Mouse (Mus musculus) lung, adult 2 months (tissue): Measurements from ENCODE around the gene Pde2a. TPM values are rescaled to one million over a fixed set of nuclear protein-coding genes. Genes with fewer than 3 reads are reported as not detected.
A peak's percentile ranks its signal among the peaks of the same experiment; 100 is the strongest.

ENCODE experiments used
- DNase-seq: peaks from one replicate; pipeline ENCODE4 v3.0.0; 2022
- H3K4me1 ChIP-seq: fragments of 200-500 bp; 2 replicates; pipeline ENCODE4 v1.6.1; 2011; ENCODE audit warnings: low read length; ENCODE audit not compliant: control insufficient read depth, insufficient read depth
- H3K4me3 ChIP-seq: fragments of 200-500 bp; replicated peaks from 2 replicates; pipeline ENCODE3; 2011; ENCODE audit warnings: low read depth, mild to moderate bottlenecking, control low read depth, low read length; ENCODE audit errors: extremely low read depth
- CTCF ChIP-seq: fragments of 200-500 bp; IDR thresholded peaks from 2 replicates; pipeline ENCODE4 v1.5.1; 2011; ENCODE audit warnings: mild to moderate bottlenecking, low read length, control low read depth; ENCODE audit not compliant: insufficient read depth
- POLR2A ChIP-seq: fragments of 200-500 bp; IDR thresholded peaks from 2 replicates; pipeline ENCODE4 v1.6.1; 2011; ENCODE audit warnings: low read depth, mild to moderate bottlenecking, control low read depth, low read length, borderline replicate concordance; ENCODE audit errors: extremely low read depth
- WGBS: fragments of 180-500 bp; shearing (Covaris S2); methylation state at CpG from one replicate; pipeline ENCODE4 v1.1.7; 2018; 5-methylcytosine and 5-hydroxymethylcytosine counted together
- polyA plus RNA-seq: library from polyadenylated mRNA; depleted of rRNA; stranded (reverse); fragments of >200 nt; gene quantifications from 2 replicates; pipeline ENCODE4 v1.2.3, GENCODE M21; 2012

Pde2a gene
- polyA plus RNA-seq, 1 experiment = 9.3 TPM

DNA sequence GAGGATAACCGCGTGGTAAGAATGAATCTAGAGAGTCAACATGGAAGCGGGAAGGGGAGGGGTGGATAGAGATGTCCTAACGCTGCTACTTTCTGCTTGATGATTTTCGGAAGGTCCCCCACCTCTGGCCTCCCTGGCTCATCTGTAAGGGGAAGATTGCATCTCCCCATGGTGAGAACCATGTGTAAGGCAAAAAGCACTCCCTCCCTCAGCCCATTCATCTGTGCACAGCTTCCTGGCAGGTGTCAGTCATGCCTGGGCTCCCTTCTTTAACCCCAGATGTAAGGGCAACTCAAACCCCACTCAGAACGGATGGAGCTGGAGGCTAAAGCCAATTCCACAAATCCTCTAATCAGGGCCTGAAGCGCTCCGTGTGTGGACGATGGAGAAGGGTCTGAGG, 78.2 kb downstream of the Pde2a start:
- TF ChIP-seq POLR2A (no peak), CTCF (no peak)
- no peak for DNase-seq
- 75% methylated on average over 9 of the region's 9 CpGs for WGBS

DNA sequence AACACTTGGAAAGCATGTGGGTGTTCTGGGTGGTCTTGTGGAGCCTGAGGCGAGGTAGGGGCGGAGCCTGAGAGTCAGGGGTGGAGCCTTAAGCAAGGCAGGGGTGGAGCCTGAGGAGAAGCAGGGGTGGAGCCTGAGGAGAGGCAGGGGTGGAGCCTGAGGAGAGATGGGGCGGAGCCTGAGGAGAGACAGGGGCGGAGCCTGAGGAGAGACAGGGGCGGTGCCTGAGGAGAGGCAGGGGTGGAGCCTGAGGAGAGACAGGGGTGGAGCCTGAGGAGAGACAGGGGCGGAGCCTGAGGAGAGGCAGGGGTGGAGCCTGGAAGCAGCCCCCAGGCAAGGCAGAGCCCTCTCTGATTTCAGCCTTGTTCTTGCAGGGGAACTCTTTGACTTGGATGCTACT, 79.7 kb downstream of the Pde2a start:
- 86% methylated on average over 6 of the region's 6 CpGs for WGBS

More for the DNA sequence above, 78.2 kb downstream of the Pde2a start:
- Histone ChIP-seq H3K4me1 (no peaks in the 10 kb centered on the region; the same call in 1 of the 2 replicates), H3K4me3 (no peak overlapping the region)

DNA sequence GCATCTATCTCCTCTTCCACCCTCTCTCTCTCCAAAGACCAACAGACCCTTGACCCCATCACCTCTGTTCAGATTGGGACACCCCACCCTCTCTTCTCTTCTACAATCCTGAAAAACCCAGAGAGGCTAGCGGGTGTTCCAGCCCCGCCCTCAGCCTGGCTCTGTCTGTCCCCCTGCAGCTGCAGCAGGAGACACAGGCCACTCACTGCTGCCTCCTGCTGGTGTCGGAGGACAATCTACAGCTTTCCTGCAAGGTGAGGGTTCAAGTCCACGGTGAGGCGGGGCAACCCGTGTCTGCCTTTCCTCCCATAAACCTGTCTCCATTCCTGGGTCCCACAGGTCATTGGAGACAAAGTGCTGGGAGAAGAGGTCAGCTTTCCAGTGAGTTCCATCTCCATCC, 80.2 kb downstream of the Pde2a start:
- Histone ChIP-seq H3K4me3 (no peak overlapping the region), H3K4me1 (no peaks in the 10 kb centered on the region; the same call in 1 of the 2 replicates)
- WGBS = 81% methylated on average over 6 of the region's 6 CpGs
- TF ChIP-seq CTCF = peak; percentile 33
- TF ChIP-seq POLR2A = no peak
- peak; percentile 9 for DNase-seq

More for the DNA sequence above, 79.7 kb downstream of the Pde2a start:
- no peak for DNase-seq
- no peak for TF ChIP-seq POLR2A
- TF ChIP-seq CTCF = no peak
- H3K4me1 ChIP-seq = no peaks in the 10 kb centered on the region; the same call in 1 of the 2 replicates
- no peak overlapping the region for H3K4me3 ChIP-seq

DNA sequence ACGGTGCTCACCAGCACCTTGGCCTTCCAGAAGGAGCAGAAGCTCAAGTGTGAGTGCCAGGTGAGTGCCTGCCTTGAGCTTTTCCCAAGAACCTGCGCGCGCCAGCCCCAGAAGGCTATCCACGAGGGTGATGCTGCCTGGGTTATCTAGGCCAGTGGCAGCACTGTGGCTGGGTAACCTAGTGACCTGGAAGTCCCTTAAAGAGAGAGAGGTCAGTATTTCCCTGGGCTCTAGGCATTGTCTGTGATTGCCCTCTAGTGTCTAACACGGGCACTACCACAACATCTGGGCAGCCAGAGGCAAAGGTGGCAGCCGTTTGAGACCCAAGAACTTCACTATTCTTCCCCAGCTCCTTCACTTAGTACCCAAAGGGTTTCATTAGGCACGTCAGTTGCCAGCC, 81.9 kb downstream of the Pde2a start:
- peak; percentile 71 for DNase-seq
- Histone ChIP-seq H3K4me3 (no peak overlapping the region), H3K4me1 (no peaks in the 10 kb centered on the region; the same call in 1 of the 2 replicates)
- 28% methylated on average over 8 of the region's 8 CpGs for WGBS
- no peak for TF ChIP-seq POLR2A
- peak; percentile 87 for TF ChIP-seq CTCF

DNA sequence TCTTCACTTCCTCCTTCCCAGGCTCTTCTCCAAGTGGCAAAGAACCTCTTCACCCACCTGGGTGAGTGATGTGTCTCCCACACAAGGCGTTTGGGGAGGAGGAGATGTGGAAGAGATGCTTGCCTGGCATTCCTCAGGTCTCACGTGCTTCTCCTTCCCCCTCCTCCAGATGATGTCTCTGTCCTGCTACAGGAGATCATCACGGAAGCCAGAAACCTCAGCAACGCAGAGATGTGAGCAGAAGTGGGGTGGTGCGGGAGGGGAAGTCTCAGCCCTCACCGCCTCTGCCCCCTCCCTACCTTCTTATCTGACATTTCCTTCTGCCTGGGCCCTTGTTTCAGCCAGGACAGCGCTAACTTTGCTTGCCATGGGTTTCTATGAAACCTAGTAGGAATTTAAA, 82.3 kb downstream of the Pde2a start:
- no peak for DNase-seq
- Histone ChIP-seq H3K4me1 (no peaks in the 10 kb centered on the region), H3K4me3 (no peak overlapping the region)
- WGBS = 32% methylated on average over 7 of the region's 7 CpGs
- TF ChIP-seq POLR2A (no peak), CTCF (no peak)

DNA sequence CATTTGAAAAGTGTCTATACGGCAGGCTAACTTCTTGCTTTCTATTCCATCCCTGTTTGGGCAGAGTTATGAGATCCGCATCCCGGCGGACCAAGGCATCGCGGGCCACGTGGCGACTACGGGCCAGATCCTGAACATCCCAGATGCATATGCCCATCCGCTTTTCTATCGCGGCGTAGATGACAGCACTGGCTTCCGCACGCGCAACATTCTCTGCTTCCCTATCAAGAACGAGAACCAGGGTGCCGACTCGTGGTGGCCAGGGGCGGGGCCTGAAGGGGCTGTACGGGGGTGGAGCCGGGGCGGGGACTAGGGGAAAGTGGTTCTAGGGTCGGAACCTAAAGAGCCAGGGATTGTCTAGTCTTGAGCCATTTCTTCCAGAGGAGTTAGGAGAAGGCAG, 83.0 kb downstream of the Pde2a start:
- peak; percentile 8 for DNase-seq

DNA sequence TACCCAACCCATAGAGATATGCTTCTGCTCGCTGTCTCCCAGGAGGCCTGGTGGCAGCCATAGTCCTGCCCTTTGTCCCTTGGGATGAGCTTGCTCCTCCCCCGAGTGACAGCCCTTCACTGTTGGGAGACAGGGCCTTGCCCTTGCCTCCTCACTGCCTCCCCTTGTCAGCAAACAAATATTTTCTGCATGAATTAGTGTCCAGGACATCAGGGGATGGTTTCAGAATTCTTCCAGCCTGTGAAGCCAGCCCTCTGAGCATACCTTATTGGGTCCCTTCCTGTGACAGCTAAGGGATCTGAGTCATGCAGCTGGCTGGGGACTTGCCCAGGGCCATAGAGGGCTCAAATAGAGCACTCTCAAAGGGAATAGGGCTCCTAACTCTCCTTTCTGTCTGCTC, 87.7 kb downstream of the Pde2a start:
- WGBS = 62% methylated on average over 2 of the region's 2 CpGs
- no peaks in the 10 kb centered on the region for H3K4me1 ChIP-seq
- H3K4me3 ChIP-seq = no peak overlapping the region
- DNase-seq = no peak
- no peak for TF ChIP-seq POLR2A
- TF ChIP-seq CTCF = no peak

More for the DNA sequence above, 83.0 kb downstream of the Pde2a start:
- Histone ChIP-seq H3K4me3 (no peak overlapping the region), H3K4me1 (no peaks in the 10 kb centered on the region)
- TF ChIP-seq POLR2A = no peak
- no peak for TF ChIP-seq CTCF
- 30% methylated on average over 24 of the region's 24 CpGs for WGBS

DNA sequence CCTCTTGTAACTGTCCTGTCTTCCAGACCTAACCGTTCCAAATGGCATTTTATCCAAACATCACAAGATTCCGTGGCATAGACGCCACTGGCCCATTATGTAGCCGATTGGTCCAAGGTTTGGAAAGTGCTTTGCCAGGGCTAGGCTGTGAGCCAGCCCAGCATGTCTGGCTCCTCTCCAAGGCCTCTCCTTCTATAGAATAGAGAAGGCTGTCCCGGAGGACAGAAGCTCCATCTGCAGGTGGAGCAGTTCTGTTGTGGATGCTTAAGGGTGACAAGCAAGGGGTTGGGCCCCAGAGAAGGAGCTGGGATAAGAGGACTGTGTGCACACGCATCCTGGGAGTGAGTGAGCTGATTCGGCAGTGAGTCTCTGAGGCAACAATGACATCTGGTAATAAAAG, 92.2 kb downstream of the Pde2a start:
- Histone ChIP-seq H3K4me3 (no peak overlapping the region), H3K4me1 (no peaks in the 10 kb centered on the region)
- DNase-seq = no peak
- WGBS = 54% methylated on average over 7 of the region's 7 CpGs
- TF ChIP-seq CTCF (no peak), POLR2A (no peak)

DNA sequence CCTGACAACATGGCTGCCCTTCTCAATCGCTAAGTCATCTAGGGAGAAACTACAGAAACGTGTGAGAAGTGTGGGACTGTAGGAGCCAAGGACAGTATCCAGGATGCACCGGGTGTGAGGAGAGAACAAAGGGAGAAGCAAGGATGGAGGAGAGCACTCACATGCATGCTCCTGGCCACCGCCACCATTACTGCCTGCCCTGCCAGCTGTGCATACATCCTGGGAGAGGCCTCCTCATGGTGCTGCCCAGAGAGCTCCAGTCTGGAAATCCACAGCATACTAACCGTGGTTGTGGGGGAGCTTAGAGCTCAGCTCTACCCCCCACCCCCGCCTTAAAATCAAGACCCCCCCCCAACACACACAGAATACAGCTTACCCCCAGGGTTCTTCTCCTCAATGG, 93.3 kb downstream of the Pde2a start:
- no peak for TF ChIP-seq POLR2A
- no peak for TF ChIP-seq CTCF

DNA sequence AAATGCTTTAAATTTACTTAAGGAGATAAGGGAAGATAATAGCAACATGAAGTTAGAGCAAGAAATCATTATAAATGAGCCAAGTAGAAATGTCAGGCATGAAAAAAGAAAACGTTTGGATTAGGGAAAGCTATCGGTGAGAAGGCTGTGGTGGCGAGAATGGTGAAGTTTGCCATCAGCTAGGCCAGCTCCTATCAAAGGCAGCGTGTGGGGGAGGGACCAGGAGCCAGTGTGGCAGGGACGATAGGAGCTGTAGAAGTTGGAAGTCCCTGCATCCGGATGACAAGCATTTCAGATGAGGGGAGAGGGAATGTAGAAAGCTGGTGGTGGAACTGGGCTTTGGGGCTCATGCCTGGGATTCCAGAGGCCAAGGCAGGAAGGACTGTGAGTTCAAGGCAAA, 93.8 kb downstream of the Pde2a start:
- H3K4me1 ChIP-seq = no peaks in the 10 kb centered on the region
- no peak overlapping the region for H3K4me3 ChIP-seq
- TF ChIP-seq POLR2A = no peak
- no peak for TF ChIP-seq CTCF
- WGBS = 41% methylated on average over 6 of the region's 6 CpGs
- DNase-seq = no peak

More for the DNA sequence above, 93.3 kb downstream of the Pde2a start:
- no peaks in the 10 kb centered on the region for H3K4me1 ChIP-seq
- DNase-seq = no peak
- WGBS = 66% methylated on average over 6 of the region's 6 CpGs
- no peak overlapping the region for H3K4me3 ChIP-seq
